ENCODE assay signal across 26 mouse cellular contexts in the genomic region with DNA sequence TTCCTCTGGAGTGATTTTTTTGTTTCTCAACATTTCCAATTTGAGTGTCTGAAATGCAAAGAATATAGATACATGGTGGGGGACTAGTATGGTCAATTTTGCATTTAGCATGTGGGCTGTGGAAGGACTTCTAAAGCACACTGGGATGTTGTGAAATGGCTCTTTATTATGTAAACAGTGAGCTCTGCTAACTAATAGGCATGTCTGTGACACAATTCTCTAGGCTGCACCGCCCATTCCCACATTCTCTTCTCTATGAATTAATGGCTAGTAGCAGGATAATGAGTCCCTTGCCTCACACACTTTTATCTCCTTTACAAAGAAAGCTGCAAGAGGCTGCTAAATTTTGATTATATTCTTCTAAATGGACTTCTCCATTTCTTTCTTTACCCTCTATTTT.
DNase-seq lines count a peak whose midpoint lies in the region; ATAC-seq and TF ChIP-seq lines count a peak whose summit lies in the region.
"Had no signal": no experiment of that assay in that cellular context is flagged by ENCODE, and none has a peak within 500 bp of the region (broad histone marks: within the 10 kb centered on the region; RNA-seq: fewer than 3 reads in every experiment).

No protein-coding gene starts in this region.

- H3K4me1 ChIP-seq in midbrain, embryonic 11.5 days (ENCODE audit: control insufficient read depth, insufficient read depth, low read length): no peaks in the 10 kb centered on the region
- H3K4me1 ChIP-seq in midbrain, embryonic 15.5 days: no peaks in the 10 kb centered on the region
- no peaks in the 10 kb centered on the region for H3K4me1 ChIP-seq in neural tube, embryonic 11.5 days (ENCODE audit: control insufficient read depth, insufficient read depth, low read length)
- H3K4me1 ChIP-seq in neural tube, embryonic 15.5 days: no peaks in the 10 kb centered on the region
- H3K4me1 ChIP-seq: embryonic facial prominence, embryonic 12.5 days; embryonic facial prominence, embryonic 15.5 days; heart, embryonic 10.5 days; heart, embryonic 13.5 days had no signal

- WGBS in midbrain, embryonic 11.5 days: 50% methylated on average over 1 of the region's 1 CpGs
- 50% methylated on average over 1 of the region's 1 CpGs for WGBS in midbrain, embryonic 15.5 days
- WGBS in neural tube, embryonic 11.5 days: 40% methylated on average over 1 of the region's 1 CpGs
- 59% methylated on average over 1 of the region's 1 CpGs for WGBS in neural tube, embryonic 15.5 days

- TF ChIP-seq POLR2A in brain, embryonic 14.5 days (IDR thresholded peaks at IDR 0.05; ENCODE audit: borderline replicate concordance, extremely low read depth, insufficient read depth, insufficient read length, poor library complexity, severe bottlenecking): no peak

- no peaks in the 10 kb centered on the region for H3K27me3 ChIP-seq in midbrain, embryonic 11.5 days (ENCODE audit: control insufficient read depth, insufficient read depth, low read length)
- no peaks in the 10 kb centered on the region for H3K27me3 ChIP-seq in midbrain, embryonic 15.5 days (replicated peaks)
- H3K27me3 ChIP-seq in neural tube, embryonic 11.5 days (ENCODE audit: control insufficient read depth, insufficient read depth, low read length): no peaks in the 10 kb centered on the region
- no peaks in the 10 kb centered on the region for H3K27me3 ChIP-seq in neural tube, embryonic 15.5 days (replicated peaks)
- H3K27me3 ChIP-seq: embryonic facial prominence, embryonic 12.5 days; embryonic facial prominence, embryonic 15.5 days; heart, embryonic 13.5 days had no signal

- intact Hi-C loops in heart, postnatal 36 days (cut with DNase I): no loop called here

- H3K27ac ChIP-seq in midbrain, embryonic 11.5 days (ENCODE audit: low read depth, low read length): no peak overlapping the region
- no peak overlapping the region for H3K27ac ChIP-seq in midbrain, embryonic 15.5 days
- no peak overlapping the region for H3K27ac ChIP-seq in neural tube, embryonic 11.5 days (ENCODE audit: low read depth, low read length)
- no peak overlapping the region for H3K27ac ChIP-seq in neural tube, embryonic 15.5 days (replicated peaks)
- H3K27ac ChIP-seq: embryonic facial prominence, embryonic 12.5 days; embryonic facial prominence, embryonic 15.5 days; heart, adult 2 months; heart, embryonic 10.5 days; heart, embryonic 13.5 days; hindbrain, embryonic 14.5 days; hindbrain, postnatal 0 days had no signal

- no peaks in the 10 kb centered on the region for H3K9me3 ChIP-seq in midbrain, embryonic 11.5 days (ENCODE audit: control insufficient read depth, low read length)
- no peaks in the 10 kb centered on the region for H3K9me3 ChIP-seq in midbrain, embryonic 15.5 days
- no peaks in the 10 kb centered on the region for H3K9me3 ChIP-seq in neural tube, embryonic 11.5 days (ENCODE audit: control insufficient read depth, low read length)
- H3K9me3 ChIP-seq in neural tube, embryonic 15.5 days (replicated peaks): no peaks in the 10 kb centered on the region
- H3K9me3 ChIP-seq: embryonic facial prominence, embryonic 12.5 days; embryonic facial prominence, embryonic 15.5 days; heart, embryonic 10.5 days; heart, embryonic 13.5 days had no signal

- no peak overlapping the region for H3K4me2 ChIP-seq in midbrain, embryonic 11.5 days
- H3K4me2 ChIP-seq in midbrain, embryonic 15.5 days: no peak overlapping the region
- H3K4me2 ChIP-seq in neural tube, embryonic 11.5 days (ENCODE audit: low read depth): no peak overlapping the region
- no peak overlapping the region for H3K4me2 ChIP-seq in neural tube, embryonic 15.5 days
- H3K4me2 ChIP-seq: embryonic facial prominence, embryonic 12.5 days; embryonic facial prominence, embryonic 15.5 days; heart, embryonic 13.5 days; hindbrain, embryonic 14.5 days had no signal

- ATAC-seq in midbrain, embryonic 11.5 days (ENCODE audit: low FRiP score): peak; percentile 55; the same call in 1 of the 2 replicates
- ATAC-seq in midbrain, embryonic 15.5 days (replicated peaks): no peak
- peak; percentile 81; the same call in 1 of the 2 replicates for ATAC-seq in neural tube, embryonic 11.5 days (ENCODE audit: insufficient read depth, low FRiP score, low TSS enrichment)
- no peak for ATAC-seq in neural tube, embryonic 15.5 days (ENCODE audit: low FRiP score)
- ATAC-seq: CD4-positive, CD25-positive, alpha-beta regulatory T cell, adult 4 months; forebrain, embryonic 14.5 days; forebrain, postnatal 0 days; hindbrain, postnatal 0 days; inflammation-experienced regulatory T-cells, adult 6 months had no signal

- H3K4me3 ChIP-seq in midbrain, embryonic 11.5 days (ENCODE audit: low read depth, low read length): no peak overlapping the region
- no peak overlapping the region for H3K4me3 ChIP-seq in midbrain, embryonic 15.5 days
- no peak overlapping the region for H3K4me3 ChIP-seq in neural tube, embryonic 11.5 days (ENCODE audit: low read depth, low read length)
- H3K4me3 ChIP-seq in neural tube, embryonic 15.5 days (replicated peaks): no peak overlapping the region
- H3K4me3 ChIP-seq: embryonic facial prominence, embryonic 12.5 days; embryonic facial prominence, embryonic 15.5 days; heart, adult 2 months; heart, embryonic 10.5 days; heart, embryonic 13.5 days had no signal

- H3K36me3 ChIP-seq in midbrain, embryonic 11.5 days (ENCODE audit: control insufficient read depth, insufficient read depth, low read length): no peaks in the 10 kb centered on the region
- no peaks in the 10 kb centered on the region for H3K36me3 ChIP-seq in midbrain, embryonic 15.5 days (replicated peaks)
- H3K36me3 ChIP-seq in neural tube, embryonic 11.5 days (ENCODE audit: control insufficient read depth, insufficient read depth, low read length): no peaks in the 10 kb centered on the region
- H3K36me3 ChIP-seq in neural tube, embryonic 15.5 days: no peaks in the 10 kb centered on the region
- H3K36me3 ChIP-seq: embryonic facial prominence, embryonic 12.5 days; embryonic facial prominence, embryonic 15.5 days; heart, embryonic 10.5 days; heart, embryonic 13.5 days had no signal

- DNase-seq in midbrain, embryonic 11.5 days (ENCODE audit: low spot score, missing footprints): no peak
- DNase-seq in neural tube, embryonic 11.5 days (ENCODE audit: low spot score): peak; percentile 23
- DNase-seq in brain, embryonic 14.5 days (ENCODE audit: low read depth): peak; percentile 37
- peak; percentile 2 for DNase-seq in embryo, embryonic 11 days
- no peak for DNase-seq in kidney, postnatal 4 days
- no peak for DNase-seq in heart, postnatal 36 days
- DNase-seq: adrenal gland, adult 2 months; adrenal gland, postnatal 14 days; cerebellum, adult 18-20 months; cerebellum, adult 9-10 months; cerebellum, postnatal 14 days; forebrain, postnatal 0 days; gastrocnemius, postnatal 36 days; heart, adult 2 months; heart, postnatal 14 days had no signal

- H3K9ac ChIP-seq in midbrain, embryonic 11.5 days (ENCODE audit: low read length): no peak overlapping the region
- no peak overlapping the region for H3K9ac ChIP-seq in midbrain, embryonic 15.5 days
- no peak overlapping the region for H3K9ac ChIP-seq in neural tube, embryonic 11.5 days (ENCODE audit: low read length)
- H3K9ac ChIP-seq in neural tube, embryonic 15.5 days (replicated peaks): no peak overlapping the region
- H3K9ac ChIP-seq: embryonic facial prominence, embryonic 12.5 days; embryonic facial prominence, embryonic 15.5 days; forebrain, postnatal 0 days; heart, embryonic 13.5 days; hindbrain, embryonic 14.5 days had no signal

- TF ChIP-seq CTCF in brain, embryonic 14.5 days (IDR thresholded peaks at IDR 0.05; ENCODE audit: borderline replicate concordance, extremely low read depth, insufficient read depth, insufficient read length): no peak

Comparison
In these comparisons a context has a peak if more than half of its experiments do, and no peak if none do; other contexts are left out.
1. ATAC-seq: peak in midbrain, embryonic 11.5 days (single experiment) and neural tube, embryonic 11.5 days (single experiment); none in midbrain, embryonic 15.5 days (single experiment) and neural tube, embryonic 15.5 days (single experiment).
2. DNase-seq: peak in neural tube, embryonic 11.5 days (single experiment), brain, embryonic 14.5 days (single experiment) and embryo, embryonic 11 days (single experiment); none in midbrain, embryonic 11.5 days (single experiment), kidney, postnatal 4 days (0 of 2) and heart, postnatal 36 days (0 of 2).